ENCODE assay signal across 9 mouse cellular contexts in the genomic region with DNA sequence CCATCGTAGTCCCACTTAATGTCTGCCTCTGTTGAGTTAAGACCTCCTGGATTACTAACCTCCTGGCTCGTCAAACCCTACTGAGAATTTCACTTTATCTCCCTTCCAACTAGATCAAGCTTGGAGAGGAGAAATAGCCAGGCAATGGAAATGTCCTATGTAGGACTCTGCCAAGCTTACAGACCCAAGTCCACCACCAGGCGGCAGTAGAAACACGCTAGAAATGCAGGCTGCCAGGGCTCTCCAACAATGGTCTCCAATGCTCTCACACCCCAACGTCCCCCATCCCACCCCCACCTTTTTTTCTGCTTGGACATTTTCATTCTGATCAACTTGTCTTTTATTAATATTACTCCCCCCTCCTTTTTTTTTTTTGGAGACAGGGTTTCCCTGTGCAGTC. TPM values are rescaled to one million over a fixed set of nuclear protein-coding genes. Genes with fewer than 3 reads are reported as not detected.
DNase-seq lines count a peak whose midpoint lies in the region; ATAC-seq lines count a peak whose summit lies in the region.
"Had no signal": no experiment of that assay in that cellular context is flagged by ENCODE, and none has a peak within 500 bp of the region (broad histone marks: within the 10 kb centered on the region; RNA-seq: fewer than 3 reads in every experiment).

No protein-coding gene starts in this region.

- H3K4me1 ChIP-seq in forebrain, embryonic 13.5 days = peaks cover 3% of the 10 kb centered on the region; the same call in 1 of the 2 replicates

- DNase-seq in Muller cell, postnatal 12 days (ENCODE audit: inconsistent ontology term) = peak; percentile 54
- DNase-seq in c-Kit-positive CD71-positive TER-119-positive erythroid progenitor cells, embryonic 14.5 days (ENCODE audit: low spot score) = peak; percentile 68
- DNase-seq in heart, postnatal 14 days = peak; percentile 83 to 89
- peak; percentile 86 to 88 for DNase-seq in layer of hippocampus, postnatal 10 days (ENCODE audit: low spot score in 2 of 2)
- peak; percentile 91 for DNase-seq in lung, postnatal 14 days
- DNase-seq in right cerebral cortex, postnatal 25 days = peak; percentile 49
- DNase-seq in urinary bladder, postnatal 36 days (ENCODE audit: low spot score in 2 of 2) = peak; percentile 69 to 78

- H3K27ac ChIP-seq in forebrain, embryonic 13.5 days = no peak overlapping the region

- whole genome bisulfite sequencing in forebrain, embryonic 13.5 days = 19% methylated on average over 5 of the region's 5 CpGs

- intact Hi-C loops in heart, postnatal 14 days (cut with DNase I) = loop anchor here (1.0 to 2.0 kb wide), 3 partner anchors 50 to 129 kb away; a partner anchor contains a TSS

- ATAC-seq in forebrain, embryonic 13.5 days = peak; percentile 82

- H3K9me3 ChIP-seq in forebrain, embryonic 13.5 days (replicated peaks) = no peaks in the 10 kb centered on the region
- H3K9me3 ChIP-seq: megakaryocyte, embryonic 14.5 days had no signal

- no peaks in the 10 kb centered on the region for H3K27me3 ChIP-seq in forebrain, embryonic 13.5 days

- H3K36me3 ChIP-seq in forebrain, embryonic 13.5 days (ENCODE audit: poor library complexity, severe bottlenecking) = no peaks in the 10 kb centered on the region

- no peak overlapping the region for H3K4me2 ChIP-seq in forebrain, embryonic 13.5 days

- no peak overlapping the region for H3K9ac ChIP-seq in forebrain, embryonic 13.5 days

- no peak overlapping the region for H3K4me3 ChIP-seq in forebrain, embryonic 13.5 days
- H3K4me3 ChIP-seq: megakaryocyte, embryonic 14.5 days had no signal

RNA-seq across cellular contexts. Expression of a gene that starts 5.4 kb away (rescaled TPM):
- 164 and 177 TPM in 2 replicates for polyA plus RNA-seq in forebrain, embryonic 13.5 days (2015; fragmentation: Nextera tagmentation; extraction: Ambion mirVana)
- 10 to 100 TPM; 30.9 to 42.3 TPM for total RNA-seq in heart, postnatal 14 days (2021)
- total RNA-seq in layer of hippocampus, postnatal 10 days (2021) = 10 to 100 TPM; 76.6 to 76.9 TPM

RNA-seq across cellular contexts. Expression of a gene that starts 49.9 kb away (rescaled TPM):
- 6.9 and 7.0 TPM in 2 replicates for polyA plus RNA-seq in forebrain, embryonic 13.5 days (2015; fragmentation: Nextera tagmentation; extraction: Ambion mirVana)
- 1 to 10 TPM; 4.2 to 4.3 TPM for total RNA-seq in heart, postnatal 14 days (2021)
- 1 to 10 TPM; 7.1 to 8.1 TPM for total RNA-seq in layer of hippocampus, postnatal 10 days (2021)

RNA-seq across cellular contexts. Expression of a gene that starts 54.4 kb away (rescaled TPM):
- polyA plus RNA-seq in forebrain, embryonic 13.5 days (2015; fragmentation: Nextera tagmentation; extraction: Ambion mirVana) = 55.2 and 56.9 TPM in 2 replicates
- 1 to 10 TPM in 1 of 2 experiments, under 1 TPM in 1; 0.93 to 1.6 TPM for total RNA-seq in heart, postnatal 14 days (2021)
- total RNA-seq in layer of hippocampus, postnatal 10 days (2021) = 1 to 10 TPM; 1.4 TPM
